Mouse (Mus musculus): ENCODE measurements at regions not wholly inside any gene's neighbourhood (a gene's known extent, or its start where the extent isn't known, plus 50 kb on each side); places are given as distances from the start of the nearest gene placed in this dataset.

- DNase-seq (ENCODE audit: low read depth in 1 of 2, low spot score in 2 of 2) = no peak
- no peak overlapping the region for H3K27ac ChIP-seq (ENCODE audit: insufficient read depth, low read length)
- H3K36me3 ChIP-seq (ENCODE audit: control insufficient read depth, insufficient read depth, low read length) = no peaks in the 10 kb centered on the region
- H3K4me3 ChIP-seq (ENCODE audit: extremely low read depth, insufficient read depth, insufficient read length) = no peak overlapping the region
- WGBS = 59% methylated on average over 3 of the region's 3 CpGs
- H3K4me1 ChIP-seq (ENCODE audit: control insufficient read depth, insufficient read depth, insufficient read length) = no peaks in the 10 kb centered on the region
- TF ChIP-seq POLR2A (IDR thresholded peaks at IDR 0.05; ENCODE audit: low read depth, low read length) = no peak
- TF ChIP-seq CTCF (IDR thresholded peaks at IDR 0.05; ENCODE audit: extremely low read depth, insufficient read depth, insufficient read length, insufficient replicate concordance) = no peak
- H3K27me3 ChIP-seq (ENCODE audit: control insufficient read depth, insufficient read depth, low read length) = no peaks in the 10 kb centered on the region
These were observed 408.4 kb downstream of the Fam19a5 start for GRCm38 (mm10) chr15:87952531-87952930.

- H3K27ac ChIP-seq (ENCODE audit: insufficient read depth, low read length) = no peak overlapping the region
- TF ChIP-seq CTCF (IDR thresholded peaks at IDR 0.05; ENCODE audit: extremely low read depth, insufficient read depth, insufficient read length, insufficient replicate concordance) (no peak), POLR2A (IDR thresholded peaks at IDR 0.05; ENCODE audit: low read depth, low read length) (no peak)
- no peak for DNase-seq (ENCODE audit: low read depth in 1 of 2, low spot score in 2 of 2)
- WGBS = 79% methylated on average over 5 of the region's 5 CpGs
- H3K4me1 ChIP-seq (ENCODE audit: control insufficient read depth, insufficient read depth, insufficient read length) = no peaks in the 10 kb centered on the region
- H3K27me3 ChIP-seq (ENCODE audit: control insufficient read depth, insufficient read depth, low read length) = no peaks in the 10 kb centered on the region
- H3K4me3 ChIP-seq (ENCODE audit: extremely low read depth, insufficient read depth, insufficient read length) = no peak overlapping the region
- H3K36me3 ChIP-seq (ENCODE audit: control insufficient read depth, insufficient read depth, low read length) = no peaks in the 10 kb centered on the region
These were observed 411.7 kb downstream of the Fam19a5 start for GRCm38 (mm10) chr15:87955685-87956256.

- WGBS = 59% methylated on average over 1 of the region's 1 CpGs
- no peaks in the 10 kb centered on the region for H3K36me3 ChIP-seq (ENCODE audit: control insufficient read depth, insufficient read depth, low read length)
- H3K4me1 ChIP-seq (ENCODE audit: control insufficient read depth, insufficient read depth, insufficient read length) = no peaks in the 10 kb centered on the region
- no peak overlapping the region for H3K27ac ChIP-seq (ENCODE audit: insufficient read depth, low read length)
- H3K4me3 ChIP-seq (ENCODE audit: extremely low read depth, insufficient read depth, insufficient read length) = no peak overlapping the region
- TF ChIP-seq CTCF (IDR thresholded peaks at IDR 0.05; ENCODE audit: extremely low read depth, insufficient read depth, insufficient read length, insufficient replicate concordance) = no peak
- TF ChIP-seq POLR2A (IDR thresholded peaks at IDR 0.05; ENCODE audit: low read depth, low read length) = no peak
- H3K27me3 ChIP-seq (ENCODE audit: control insufficient read depth, insufficient read depth, low read length) = no peaks in the 10 kb centered on the region
- DNase-seq (ENCODE audit: low read depth in 1 of 2, low spot score in 2 of 2) = no peak
These were observed 414.8 kb downstream of the Fam19a5 start for GRCm38 (mm10) chr15:87958866-87959265.

- Histone ChIP-seq H3K27ac (ENCODE audit: insufficient read depth, low read length) (no peak overlapping the region), H3K4me1 (ENCODE audit: control insufficient read depth, insufficient read depth, insufficient read length) (no peaks in the 10 kb centered on the region), H3K4me3 (ENCODE audit: extremely low read depth, insufficient read depth, insufficient read length) (no peak overlapping the region), H3K36me3 (ENCODE audit: control insufficient read depth, insufficient read depth, low read length) (no peaks in the 10 kb centered on the region), H3K27me3 (ENCODE audit: control insufficient read depth, insufficient read depth, low read length) (no peaks in the 10 kb centered on the region)
- WGBS = 72% methylated on average over 6 of the region's 6 CpGs
- no peak for DNase-seq (ENCODE audit: low read depth in 1 of 2, low spot score in 2 of 2)
- no peak for TF ChIP-seq POLR2A (IDR thresholded peaks at IDR 0.05; ENCODE audit: low read depth, low read length)
- no peak for TF ChIP-seq CTCF (IDR thresholded peaks at IDR 0.05; ENCODE audit: extremely low read depth, insufficient read depth, insufficient read length, insufficient replicate concordance)
These were observed 428.5 kb downstream of the Fam19a5 start for GRCm38 (mm10) chr15:87972641-87973040.

GRCm38 (mm10) chr15:87987322-87987985 lies 443.4 kb downstream of the Fam19a5 start:
- Histone ChIP-seq H3K4me1 (ENCODE audit: control insufficient read depth, insufficient read depth, insufficient read length) (no peaks in the 10 kb centered on the region), H3K27ac (ENCODE audit: insufficient read depth, low read length) (no peak overlapping the region), H3K27me3 (ENCODE audit: control insufficient read depth, insufficient read depth, low read length) (no peaks in the 10 kb centered on the region), H3K36me3 (ENCODE audit: control insufficient read depth, insufficient read depth, low read length) (no peaks in the 10 kb centered on the region), H3K4me3 (ENCODE audit: extremely low read depth, insufficient read depth, insufficient read length) (no peak overlapping the region)
- no peak for DNase-seq (ENCODE audit: low read depth in 1 of 2, low spot score in 2 of 2)
- TF ChIP-seq POLR2A (IDR thresholded peaks at IDR 0.05; ENCODE audit: low read depth, low read length) = no peak
- TF ChIP-seq CTCF (IDR thresholded peaks at IDR 0.05; ENCODE audit: extremely low read depth, insufficient read depth, insufficient read length, insufficient replicate concordance) = no peak
- 59% methylated on average over 5 of the region's 5 CpGs for WGBS

GRCm38 (mm10) chr15:87994546-87994945 lies 450.4 kb downstream of the Fam19a5 start:
- Histone ChIP-seq H3K36me3 (ENCODE audit: control insufficient read depth, insufficient read depth, low read length) (no peaks in the 10 kb centered on the region), H3K27me3 (ENCODE audit: control insufficient read depth, insufficient read depth, low read length) (no peaks in the 10 kb centered on the region), H3K4me1 (ENCODE audit: control insufficient read depth, insufficient read depth, insufficient read length) (no peaks in the 10 kb centered on the region), H3K27ac (ENCODE audit: insufficient read depth, low read length) (no peak overlapping the region), H3K4me3 (ENCODE audit: extremely low read depth, insufficient read depth, insufficient read length) (no peak overlapping the region)
- 75% methylated on average over 8 of the region's 8 CpGs for WGBS
- TF ChIP-seq POLR2A (IDR thresholded peaks at IDR 0.05; ENCODE audit: low read depth, low read length) (no peak), CTCF (IDR thresholded peaks at IDR 0.05; ENCODE audit: extremely low read depth, insufficient read depth, insufficient read length, insufficient replicate concordance) (no peak)
- no peak for DNase-seq (ENCODE audit: low read depth in 1 of 2, low spot score in 2 of 2)

- Histone ChIP-seq H3K27me3 (ENCODE audit: control insufficient read depth, insufficient read depth, low read length) (no peaks in the 10 kb centered on the region), H3K27ac (ENCODE audit: insufficient read depth, low read length) (no peak overlapping the region), H3K4me1 (ENCODE audit: control insufficient read depth, insufficient read depth, insufficient read length) (no peaks in the 10 kb centered on the region), H3K4me3 (ENCODE audit: extremely low read depth, insufficient read depth, insufficient read length) (no peak overlapping the region), H3K36me3 (ENCODE audit: control insufficient read depth, insufficient read depth, low read length) (no peaks in the 10 kb centered on the region)
- WGBS = 86% methylated on average over 5 of the region's 5 CpGs
- DNase-seq (ENCODE audit: low read depth in 1 of 2, low spot score in 2 of 2) = no peak
- TF ChIP-seq CTCF (IDR thresholded peaks at IDR 0.05; ENCODE audit: extremely low read depth, insufficient read depth, insufficient read length, insufficient replicate concordance) = no peak
- TF ChIP-seq POLR2A (IDR thresholded peaks at IDR 0.05; ENCODE audit: low read depth, low read length) = no peak
These were observed 473.0 kb downstream of the Fam19a5 start for GRCm38 (mm10) chr15:88017076-88017475.

Data from spleen, adult 2 months (tissue).